Mouse (Mus musculus): ENCODE measurements around the gene Lemd2. TPM values are rescaled to one million over a fixed set of nuclear protein-coding genes. Genes with fewer than 3 reads are reported as not detected.

Gene Lemd2
- polyA plus RNA-seq, 1 experiment from 2014 or later = 4.9 TPM

DNA sequence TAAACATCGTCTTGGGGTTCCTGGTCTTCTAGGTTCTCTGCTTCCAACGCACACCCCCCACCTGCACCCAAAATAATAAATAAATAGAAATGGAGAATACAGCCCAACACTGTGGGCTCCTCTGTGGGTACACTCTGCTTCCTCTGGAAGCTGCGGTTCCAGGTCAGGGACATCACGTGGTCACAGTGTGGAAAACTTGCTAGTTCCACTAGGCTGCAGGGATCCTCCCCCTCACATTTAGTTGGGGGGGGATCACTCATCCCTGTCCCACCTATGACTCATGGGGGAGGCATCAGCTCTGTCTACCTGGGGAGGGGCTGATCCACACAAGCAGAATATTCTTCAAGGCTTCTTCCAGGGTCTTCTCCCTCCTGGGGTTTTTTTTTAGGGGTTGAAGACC is 60.1 kb downstream of the Lemd2 start:
- no peak overlapping the region for H3K4me3 ChIP-seq (ENCODE audit: low read length)
- 63% methylated on average over 4 of the region's 4 CpGs for WGBS

DNA sequence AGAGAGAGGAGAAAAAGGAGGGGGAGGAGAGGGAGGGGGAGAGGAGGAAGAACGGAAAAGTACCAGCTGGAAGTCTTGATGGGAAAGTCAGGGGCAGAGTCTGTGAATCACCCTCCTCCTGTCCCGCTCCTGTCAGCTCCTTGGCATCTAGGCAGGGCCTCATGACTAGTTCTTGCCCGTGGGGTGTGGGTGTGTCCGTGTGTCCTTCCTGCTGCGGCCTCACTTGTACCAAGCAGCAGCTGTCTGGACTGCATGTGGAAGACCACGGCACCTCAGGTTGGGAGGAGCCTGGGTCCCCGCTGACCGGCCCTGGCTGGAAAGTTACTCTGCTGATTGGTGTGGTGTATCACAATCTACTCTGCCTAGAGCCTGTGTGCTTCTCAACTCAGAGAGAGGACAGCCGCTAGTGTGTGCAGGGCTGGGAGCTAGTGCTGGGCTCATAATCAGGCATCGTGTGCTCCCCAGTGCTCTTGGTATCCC is 62.3 kb downstream of the Lemd2 start:
- Histone ChIP-seq H3K4me1 (ENCODE audit: control insufficient read depth, insufficient read depth, low read length) (peaks cover 16% of the 10 kb centered on the region), H3K27ac (ENCODE audit: low read length) (0 out of 2 replicates have a peak overlapping the region, but pooled peaks have one; percentile 28), H3K27me3 (replicated peaks; ENCODE audit: control insufficient read depth, insufficient read depth, low read length) (peaks cover 3% of the 10 kb centered on the region; the same call in 1 of the 2 replicates), H3K4me3 (ENCODE audit: low read length) (no peak overlapping the region), H3K9ac (ENCODE audit: low read depth, low read length) (0 out of 2 replicates have a peak overlapping the region, but pooled peaks have one; percentile 24), H3K4me2 (ENCODE audit: low read depth, low read length) (peak overlapping the region; percentile 30), H3K9me3 (ENCODE audit: control insufficient read depth, low read length) (no peaks in the 10 kb centered on the region), H3K36me3 (ENCODE audit: control insufficient read depth, insufficient read depth, low read length) (no peaks in the 10 kb centered on the region)
- WGBS = 25% methylated on average over 10 of the region's 10 CpGs
- ATAC-seq = peak; percentile 64; the same call in 1 of the 2 replicates

More for the DNA sequence above, 60.1 kb downstream of the Lemd2 start:
- peaks cover 16% of the 10 kb centered on the region for H3K4me1 ChIP-seq (ENCODE audit: control insufficient read depth, insufficient read depth, low read length)
- no peak overlapping the region for H3K27ac ChIP-seq (ENCODE audit: low read length)
- ATAC-seq = no peak
- H3K4me2 ChIP-seq (ENCODE audit: low read depth, low read length) = no peak overlapping the region
- peaks cover 3% of the 10 kb centered on the region; the same call in 1 of the 2 replicates for H3K27me3 ChIP-seq (replicated peaks; ENCODE audit: control insufficient read depth, insufficient read depth, low read length)
- no peaks in the 10 kb centered on the region for H3K9me3 ChIP-seq (ENCODE audit: control insufficient read depth, low read length)
- H3K9ac ChIP-seq (ENCODE audit: low read depth, low read length) = no peak overlapping the region
- no peaks in the 10 kb centered on the region for H3K36me3 ChIP-seq (ENCODE audit: control insufficient read depth, insufficient read depth, low read length)

DNA sequence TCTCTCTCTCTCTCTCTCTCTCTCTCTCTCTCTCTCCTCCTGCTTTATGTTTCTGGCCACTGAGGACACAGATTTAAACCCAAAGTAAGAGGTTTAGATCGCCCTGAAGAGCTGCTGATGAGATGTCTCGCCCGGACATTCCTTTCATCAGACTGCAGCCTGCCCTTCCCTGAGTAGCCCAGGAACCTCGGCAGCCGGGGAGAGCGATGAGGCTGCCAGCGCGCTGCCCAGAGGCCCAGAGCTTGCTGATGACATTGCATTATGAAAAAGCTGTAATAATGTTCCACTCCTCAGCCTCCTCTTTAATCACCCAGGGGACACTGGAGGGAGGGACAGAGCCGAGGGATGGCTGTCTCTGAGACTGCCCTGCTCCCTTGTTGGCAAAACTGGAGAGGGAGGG is 64.0 kb downstream of the Lemd2 start:
- no peak overlapping the region for H3K9ac ChIP-seq (ENCODE audit: low read depth, low read length)
- no peaks in the 10 kb centered on the region for H3K9me3 ChIP-seq (ENCODE audit: control insufficient read depth, low read length)
- H3K27ac ChIP-seq (ENCODE audit: low read length) = no peak overlapping the region
- peaks cover 13% of the 10 kb centered on the region for H3K4me1 ChIP-seq (ENCODE audit: control insufficient read depth, insufficient read depth, low read length)
- WGBS = 49% methylated on average over 9 of the region's 9 CpGs
- H3K27me3 ChIP-seq (replicated peaks; ENCODE audit: control insufficient read depth, insufficient read depth, low read length) = no peaks in the 10 kb centered on the region; the same call in 1 of the 2 replicates
- H3K4me3 ChIP-seq (ENCODE audit: low read length) = no peak overlapping the region
- no peak overlapping the region for H3K4me2 ChIP-seq (ENCODE audit: low read depth, low read length)
- H3K36me3 ChIP-seq (ENCODE audit: control insufficient read depth, insufficient read depth, low read length) = no peaks in the 10 kb centered on the region
- ATAC-seq = no peak

Other genes with a start within 250 kb of the Lemd2 start
- gene Zbtb9, start 231.3 kb downstream of the Lemd2 start, polyA plus RNA-seq (2015; fragmentation: Nextera tagmentation; extraction: Ambion mirVana) = 13.8 and 14.8 TPM in 2 replicates
- 8.5 and 10.3 TPM in 2 replicates for gene Bak1, start 175.5 kb downstream of the Lemd2 start, polyA plus RNA-seq (2015; fragmentation: Nextera tagmentation; extraction: Ambion mirVana)
- 12.1 and 16.5 TPM in 2 replicates for gene Itpr3, start 147.2 kb downstream of the Lemd2 start, polyA plus RNA-seq (2015; fragmentation: Nextera tagmentation; extraction: Ambion mirVana)
- 238 and 255 TPM in 2 replicates for gene Uqcc2, start 70.6 kb downstream of the Lemd2 start, polyA plus RNA-seq (2015; fragmentation: Nextera tagmentation; extraction: Ambion mirVana)
- gene Ip6k3, start 36.7 kb downstream of the Lemd2 start, polyA plus RNA-seq (2015; fragmentation: Nextera tagmentation; extraction: Ambion mirVana) = 0.09 and 0.11 TPM in 2 replicates